8 mouse cellular contexts compared by ENCODE assay signal in the genomic region with DNA sequence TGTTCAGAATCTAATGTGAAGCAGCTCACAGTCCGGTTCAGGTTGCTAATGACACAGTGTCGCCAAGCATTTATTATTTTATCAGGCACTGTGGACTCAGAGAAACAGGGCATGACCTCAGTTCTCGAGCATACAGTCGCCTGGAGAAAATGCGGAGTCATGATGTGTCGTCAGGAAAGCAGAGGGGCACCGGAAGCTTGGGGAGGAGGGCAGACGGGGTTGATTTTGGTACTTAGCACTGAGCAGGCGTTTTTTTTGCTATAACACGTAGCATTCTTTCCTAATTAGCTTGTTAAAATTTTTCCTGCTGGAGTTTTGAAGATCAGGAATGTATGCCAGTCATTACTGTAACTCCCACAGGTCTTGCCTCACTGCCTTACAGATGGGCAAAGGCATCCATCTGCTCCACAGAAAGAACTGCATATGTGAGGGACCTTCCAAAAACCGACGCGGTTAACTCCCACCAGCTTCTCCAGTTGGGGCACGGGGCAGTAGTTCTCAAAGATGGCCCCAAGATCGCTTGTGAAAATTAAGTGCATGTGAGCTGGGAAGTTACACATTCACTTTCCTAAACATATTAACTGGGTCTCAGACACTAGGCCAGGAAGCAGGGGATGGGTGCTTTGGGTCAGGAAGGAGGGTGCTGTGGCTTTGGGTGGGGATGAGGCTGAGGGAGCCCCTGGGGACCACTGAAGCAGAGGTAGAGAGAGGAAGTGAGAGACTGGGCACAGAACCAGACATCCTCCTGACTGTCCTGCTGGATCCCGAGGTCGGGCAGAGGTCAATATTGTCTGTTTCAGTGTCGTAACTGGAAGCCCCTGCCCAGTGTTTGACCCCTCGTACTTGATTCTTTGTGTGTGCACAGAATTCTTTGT. TPM values are rescaled to one million over a fixed set of nuclear protein-coding genes. Genes with fewer than 3 reads are reported as not detected.
DNase-seq lines count a peak whose midpoint lies in the region; ATAC-seq lines count a peak whose summit lies in the region.

No protein-coding gene starts in this region.

- peak; percentile 11 for DNase-seq in adrenal gland, postnatal 14 days
- DNase-seq in adrenal gland, postnatal 10 days, result no peak
- DNase-seq in Muller cell, postnatal 12 days (ENCODE audit: inconsistent ontology term), result peak; percentile 98
- DNase-seq in kidney, adult 18-20 months, result peak; percentile 37
- no peak for DNase-seq in gastrocnemius, postnatal 4 days (ENCODE audit: low spot score in 2 of 2)
- no peak for DNase-seq in ovary, adult 18-20 months (ENCODE audit: low spot score)

- peak; percentile 82 for ATAC-seq in megakaryocyte, adult 5-6 weeks (ENCODE audit: poor library complexity, severe bottlenecking)
- ATAC-seq in cerebellum, adult (ENCODE audit: insufficient number of reproducible peaks, low FRiP score, low TSS enrichment), result no peak

RNA-seq across cellular contexts. Expression of gene Txnrd1, which starts 19.4 kb away (rescaled TPM):
- 106 and 115 TPM in 2 replicates for total RNA-seq in adrenal gland, postnatal 14 days (2021)
- 10 to 100 TPM; 88.4 to 96.8 TPM for total RNA-seq in adrenal gland, postnatal 10 days (2021)
- 26.2 and 29.6 TPM in 2 replicates for total RNA-seq in megakaryocyte, adult 5-6 weeks (2015)
- total RNA-seq in megakaryocyte, adult 5-6 weeks (2017), result 59.5 and 73.9 TPM in 2 replicates
- 10 to 100 TPM; 42.2 to 43.2 TPM for total RNA-seq in gastrocnemius, postnatal 4 days (2021)

RNA-seq across cellular contexts. Expression of gene Nfyb, which starts 50.4 kb away (rescaled TPM):
- 20.3 and 25.2 TPM in 2 replicates for total RNA-seq in adrenal gland, postnatal 14 days (2021)
- 10 to 100 TPM; 26.4 to 28.8 TPM for total RNA-seq in adrenal gland, postnatal 10 days (2021)
- 34.9 and 48.3 TPM in 2 replicates for total RNA-seq in megakaryocyte, adult 5-6 weeks (2015)
- 71.7 and 77.4 TPM in 2 replicates for total RNA-seq in megakaryocyte, adult 5-6 weeks (2017)
- 10 to 100 TPM; 28.6 to 31.6 TPM for total RNA-seq in gastrocnemius, postnatal 4 days (2021)

RNA-seq across cellular contexts. Expression of gene Eid3, which starts 52.1 kb away (rescaled TPM):
- 2.3 and 3.0 TPM in 2 replicates for total RNA-seq in adrenal gland, postnatal 14 days (2021)
- total RNA-seq in adrenal gland, postnatal 10 days (2021), result 1 to 10 TPM; 1.7 to 4.2 TPM
- total RNA-seq in megakaryocyte, adult 5-6 weeks (2015), result 0.25 and 2.7 TPM in 2 replicates
- 1.8 and 3.6 TPM in 2 replicates for total RNA-seq in megakaryocyte, adult 5-6 weeks (2017)
- total RNA-seq in gastrocnemius, postnatal 4 days (2021), result 1 to 10 TPM; 1.8 to 2.1 TPM

Comparison
In these comparisons a context has a peak if more than half of its experiments do, and no peak if none do; other contexts are left out.
1. DNase-seq: peak in adrenal gland, postnatal 14 days (single experiment), Muller cell, postnatal 12 days (single experiment) and kidney, adult 18-20 months (single experiment); none in adrenal gland, postnatal 10 days (single experiment), gastrocnemius, postnatal 4 days (0 of 2) and ovary, adult 18-20 months (single experiment).